Mouse (Mus musculus) 3134 (cell line): ENCODE measurements around the gene Dusp16.
"Not testable (repeated sequence)": the region's sequence is repeated elsewhere in the genome, so short reads cannot be mapped to it uniquely, and the experiment has no call there.

Experiments
- DNase-seq: peaks from one replicate; pipeline ENCODE4 v3.0.0-alpha.2; 2011; ENCODE audit warnings: low spot score; ENCODE audit not compliant: insufficient read length; ENCODE audit errors: extremely low read depth

Gene Dusp16

GRCm38 (mm10) chr6:134701211-134701602 is 91.2 kb downstream of the Dusp16 start:
- DNase-seq = no peak

DNA sequence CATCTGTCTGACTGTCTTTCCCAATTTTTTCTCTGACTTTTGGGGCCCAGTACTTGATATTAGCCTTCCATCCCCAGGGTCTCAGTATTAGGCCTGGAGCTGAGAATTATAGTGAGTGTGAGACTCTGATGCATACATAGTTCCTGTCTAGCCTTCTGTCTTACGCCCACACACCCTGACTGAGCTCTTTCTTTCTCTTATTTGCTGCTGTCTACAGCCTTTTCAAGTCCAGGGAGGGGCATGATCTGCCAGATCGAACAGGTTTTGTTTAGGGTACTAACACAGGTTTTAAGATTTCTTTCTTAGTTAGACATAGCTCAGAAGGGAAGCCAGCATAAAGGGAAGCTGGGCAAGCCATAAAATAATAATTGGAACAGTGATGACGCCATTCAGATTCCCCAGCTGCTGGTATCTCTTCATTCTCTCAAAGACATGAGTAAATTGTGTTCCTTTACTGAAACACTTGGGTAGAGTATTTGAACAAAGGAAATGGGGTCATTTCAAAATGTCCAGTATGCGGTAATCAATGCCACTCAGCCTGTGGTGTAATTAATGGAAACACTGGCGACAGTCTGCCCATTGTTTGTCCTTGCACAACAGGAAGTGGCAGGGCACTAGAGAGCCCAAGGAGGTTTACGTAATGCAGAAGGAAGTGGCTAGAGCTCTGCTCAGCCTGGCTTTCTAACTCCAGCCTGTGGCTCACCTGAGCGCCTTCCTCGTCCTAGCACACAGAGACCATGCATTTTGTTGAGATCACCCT is 91.8 kb downstream of the Dusp16 start:
- peak; percentile 33 for DNase-seq

DNA sequence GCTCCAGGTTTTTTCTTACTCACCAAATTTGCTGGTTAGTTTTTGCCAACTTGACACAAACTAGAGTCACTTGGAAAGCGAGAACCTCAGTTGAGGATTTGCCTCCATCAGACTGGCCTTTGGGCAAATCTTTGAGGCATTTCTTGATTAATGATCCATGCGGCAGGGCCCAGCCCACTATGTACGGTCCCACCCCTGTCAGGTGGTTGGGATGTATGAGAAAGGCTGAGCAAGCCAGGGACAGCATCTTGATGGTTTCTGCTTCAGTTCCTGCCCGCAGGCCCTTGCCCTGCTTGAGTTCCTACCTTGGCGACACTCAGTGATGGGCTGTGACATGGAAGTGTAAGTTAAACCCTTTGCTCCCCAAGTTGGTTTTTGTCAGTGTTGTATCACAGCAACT is 94.2 kb downstream of the Dusp16 start:
- DNase-seq = no peak

- no peak for DNase-seq
These were observed 95.9 kb downstream of the Dusp16 start for GRCm38 (mm10) chr6:134696554-134696953.

GRCm38 (mm10) chr6:134696146-134696545 is 96.3 kb downstream of the Dusp16 start:
- DNase-seq = peak; percentile 45

GRCm38 (mm10) chr6:134695625-134696024 is 96.8 kb downstream of the Dusp16 start:
- no peak for DNase-seq

- DNase-seq = no peak
These were observed 97.4 kb downstream of the Dusp16 start for GRCm38 (mm10) chr6:134694988-134695387.

GRCm38 (mm10) chr6:134694498-134694897 is 97.9 kb downstream of the Dusp16 start:
- no peak for DNase-seq

DNA sequence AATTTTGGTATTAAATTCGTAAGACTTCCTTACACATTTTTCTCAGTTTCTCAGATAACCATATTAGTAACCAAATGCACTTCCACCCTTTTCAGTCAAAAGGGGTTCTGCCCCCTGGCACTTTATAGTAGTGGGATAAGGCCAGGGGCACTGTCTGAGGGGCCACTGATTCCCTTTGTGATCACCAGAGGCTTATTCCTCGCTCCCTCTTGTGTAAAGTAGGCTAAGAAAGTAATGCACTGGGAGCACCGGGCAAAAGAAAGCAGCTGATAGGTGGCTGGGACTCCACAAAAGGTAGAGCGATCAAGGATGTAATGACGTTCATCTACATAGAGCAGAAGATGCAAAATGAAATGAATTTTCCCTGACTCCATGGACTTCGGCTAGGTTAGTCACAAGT is 106.9 kb downstream of the Dusp16 start:
- no peak for DNase-seq

GRCm38 (mm10) chr6:134685040-134685439 is 107.4 kb downstream of the Dusp16 start:
- DNase-seq = no peak

DNA sequence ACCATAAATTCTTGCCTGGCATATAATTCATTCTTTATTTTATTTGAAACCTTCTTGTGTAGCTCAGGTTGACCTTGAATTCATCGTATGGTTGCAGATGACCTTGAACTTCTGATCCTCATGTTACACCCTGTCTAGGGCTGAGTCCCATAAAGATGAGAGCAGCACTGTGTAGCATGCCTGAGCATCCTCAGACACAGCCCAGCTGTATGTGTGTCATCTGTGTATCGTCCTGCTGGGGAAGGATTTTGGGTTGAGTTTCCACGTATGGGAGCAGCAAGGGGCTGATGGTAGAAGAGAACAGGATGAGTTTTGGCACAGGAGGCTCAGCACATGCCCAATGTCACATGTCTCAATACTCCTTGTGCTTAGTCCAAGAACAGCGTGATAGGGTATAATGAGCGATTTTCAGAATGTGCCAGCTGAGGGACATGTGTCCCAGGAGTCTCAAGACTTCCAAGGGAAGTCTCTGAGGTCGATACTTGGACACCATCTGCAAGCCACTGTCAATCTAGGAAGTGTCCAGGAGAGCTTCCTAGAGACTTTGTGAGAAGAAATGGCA is 108.0 kb downstream of the Dusp16 start:
- DNase-seq = no peak

DNA sequence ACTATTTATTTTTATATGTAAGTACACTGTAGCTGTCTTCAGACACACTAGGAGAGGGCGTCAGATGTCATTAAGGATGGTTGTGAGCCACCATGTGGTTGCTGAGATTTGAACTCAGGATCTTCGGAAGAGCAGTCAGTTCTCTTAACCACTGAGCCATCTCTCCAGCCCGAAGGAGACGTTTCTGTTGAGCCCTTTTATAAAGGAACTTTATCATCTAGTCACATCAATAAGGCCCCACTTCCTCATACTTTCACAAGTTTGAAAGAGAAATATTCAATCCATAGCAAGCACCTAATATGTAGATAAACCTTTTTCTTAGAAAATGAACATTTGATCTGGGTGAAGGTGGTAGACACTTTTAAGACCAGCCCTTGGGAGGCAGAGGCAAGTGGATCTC is 113.1 kb downstream of the Dusp16 start:
- DNase-seq = not testable (repeated sequence)

- no peak for DNase-seq
These were observed 114.4 kb downstream of the Dusp16 start for GRCm38 (mm10) chr6:134678037-134678436.

DNA sequence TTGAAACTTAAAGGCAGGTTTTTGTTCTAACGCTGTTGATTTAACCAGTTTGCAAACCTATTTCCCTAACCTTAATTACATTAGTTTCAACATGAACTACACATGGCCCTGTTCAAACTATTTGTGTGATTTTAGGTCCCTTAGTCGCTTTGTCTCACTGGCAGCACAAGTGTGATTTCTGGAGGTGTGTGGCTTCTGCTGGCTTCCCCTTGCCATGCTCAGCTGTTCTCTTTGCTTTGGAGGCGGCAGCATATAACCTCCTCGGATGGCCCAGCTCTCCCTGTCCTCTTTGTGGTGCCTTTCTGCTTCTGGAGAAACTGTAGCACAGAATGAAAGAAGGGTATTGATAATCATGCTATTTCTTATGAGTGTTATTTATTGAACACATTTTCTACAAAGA is 114.9 kb downstream of the Dusp16 start:
- no peak for DNase-seq

- not testable (repeated sequence) for DNase-seq
These were observed 118.7 kb downstream of the Dusp16 start for GRCm38 (mm10) chr6:134673712-134674111.

DNA sequence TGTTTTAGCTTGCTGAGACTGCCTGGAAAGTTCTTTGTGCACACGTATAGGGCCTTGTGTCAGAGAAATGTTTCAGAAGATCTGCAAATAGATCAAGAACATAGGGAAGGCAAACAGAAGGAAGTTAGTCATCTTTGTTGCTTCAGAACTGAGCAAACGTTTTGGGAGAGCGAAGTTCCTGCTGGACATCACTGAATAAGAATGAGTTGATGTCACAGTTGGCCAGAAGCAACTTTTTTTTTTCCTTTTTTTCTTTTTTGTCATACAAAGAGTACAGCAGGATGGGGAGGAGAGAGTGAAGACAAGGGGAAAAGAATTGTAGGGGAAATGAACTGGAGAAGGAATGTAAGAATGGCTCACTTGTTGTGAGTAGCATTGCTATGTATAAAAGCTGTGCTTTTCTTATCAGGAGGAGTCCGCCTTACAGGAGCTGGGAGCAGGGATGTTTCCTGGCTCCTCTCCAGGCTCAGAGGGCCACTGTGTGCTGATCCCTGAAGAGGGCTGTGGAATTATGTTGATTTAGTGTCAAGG is 121.5 kb downstream of the Dusp16 start:
- no peak for DNase-seq

- no peak for DNase-seq
These were observed 123.1 kb downstream of the Dusp16 start for GRCm38 (mm10) chr6:134669179-134669865.

DNA sequence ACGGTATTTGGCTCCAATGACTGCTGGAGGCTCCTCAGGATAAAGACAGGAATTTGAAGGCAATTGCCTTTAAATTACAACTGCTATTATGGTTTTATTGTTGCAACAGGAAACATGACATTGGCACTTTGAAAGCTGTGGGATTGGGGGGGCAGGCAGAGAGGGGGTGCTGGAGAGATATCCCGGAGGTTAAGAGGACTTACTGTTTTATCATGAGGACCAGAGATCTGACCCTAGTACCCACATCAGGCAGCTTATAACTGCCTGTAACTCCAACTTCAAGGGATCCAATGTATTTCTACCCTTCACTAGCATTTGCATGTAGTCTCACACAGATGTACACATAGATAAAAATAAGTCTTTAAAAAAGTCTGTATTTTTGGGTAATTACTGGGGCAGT is 123.9 kb downstream of the Dusp16 start:
- no peak for DNase-seq

DNA sequence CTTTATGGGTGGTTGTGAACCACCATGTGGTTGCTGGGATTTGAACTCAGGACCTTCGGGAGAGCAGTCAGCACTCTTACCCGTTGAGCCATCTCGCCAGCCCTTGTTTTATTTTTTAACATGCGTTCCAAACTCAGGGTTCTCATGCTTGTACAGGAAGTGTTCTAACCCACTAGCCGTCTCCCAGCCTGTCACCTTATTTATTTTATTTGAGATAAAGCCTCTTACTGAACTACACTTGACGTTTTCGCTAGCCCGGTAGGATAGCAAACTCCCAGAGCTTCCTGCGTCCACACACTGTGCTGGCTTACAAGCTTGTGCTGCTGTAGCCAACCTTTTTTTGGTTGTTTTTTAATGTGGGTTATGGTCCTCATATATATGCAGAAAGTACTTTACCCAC is 126.6 kb downstream of the Dusp16 start:
- no peak for DNase-seq
